Mouse (Mus musculus) lung, adult 2 months (tissue): ENCODE data around the gene Sez6l. TPM values are rescaled to one million over a fixed set of nuclear protein-coding genes. Genes with fewer than 3 reads are reported as not detected.
A peak's percentile ranks its signal among the peaks of the same experiment; 100 is the strongest.

ENCODE experiments used
- DNase-seq: peaks from one replicate; pipeline ENCODE4 v3.0.0; 2022
- H3K4me1 ChIP-seq: fragments of 200-500 bp; 2 replicates; pipeline ENCODE4 v1.6.1; 2011; ENCODE audit warnings: low read length; ENCODE audit not compliant: control insufficient read depth, insufficient read depth
- H3K4me3 ChIP-seq: fragments of 200-500 bp; replicated peaks from 2 replicates; pipeline ENCODE3; 2011; ENCODE audit warnings: low read depth, mild to moderate bottlenecking, control low read depth, low read length; ENCODE audit errors: extremely low read depth
- CTCF ChIP-seq: fragments of 200-500 bp; IDR thresholded peaks from 2 replicates; pipeline ENCODE4 v1.5.1; 2011; ENCODE audit warnings: mild to moderate bottlenecking, low read length, control low read depth; ENCODE audit not compliant: insufficient read depth
- POLR2A ChIP-seq: fragments of 200-500 bp; IDR thresholded peaks from 2 replicates; pipeline ENCODE4 v1.6.1; 2011; ENCODE audit warnings: low read depth, mild to moderate bottlenecking, control low read depth, low read length, borderline replicate concordance; ENCODE audit errors: extremely low read depth
- WGBS: fragments of 180-500 bp; shearing (Covaris S2); methylation state at CpG from one replicate; pipeline ENCODE4 v1.1.7; 2018; 5-methylcytosine and 5-hydroxymethylcytosine counted together
- polyA plus RNA-seq: library from polyadenylated mRNA; depleted of rRNA; stranded (reverse); fragments of >200 nt; gene quantifications from 2 replicates; pipeline ENCODE4 v1.2.3, GENCODE M21; 2012

The Sez6l gene
- polyA plus RNA-seq, 1 experiment: 0.12 TPM

DNA sequence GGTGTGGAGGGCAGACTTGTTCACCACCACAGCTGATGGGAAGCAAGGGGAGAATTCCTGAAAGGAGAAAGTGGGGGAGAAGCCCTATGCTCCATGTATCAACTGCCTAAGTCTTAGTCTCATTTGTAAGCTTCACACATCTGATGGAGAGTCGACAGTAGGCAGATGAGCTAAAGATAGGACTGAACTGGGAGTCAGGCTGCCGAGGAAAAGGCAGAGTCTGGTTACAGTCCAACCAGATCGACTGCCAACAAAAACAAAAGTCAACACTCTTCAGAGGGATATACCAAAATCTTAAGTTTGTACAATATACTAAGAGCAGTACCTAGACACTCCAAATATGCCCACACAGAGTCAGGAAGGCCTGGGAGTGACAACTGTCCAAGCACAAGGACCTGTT is 38.7 kb downstream of the Sez6l start:
- TF ChIP-seq POLR2A (no peak), CTCF (no peak)
- no peak overlapping the region for H3K4me3 ChIP-seq
- 24% methylated on average over 3 of the region's 3 CpGs for WGBS
- no peak for DNase-seq
- H3K4me1 ChIP-seq: no peaks in the 10 kb centered on the region

DNA sequence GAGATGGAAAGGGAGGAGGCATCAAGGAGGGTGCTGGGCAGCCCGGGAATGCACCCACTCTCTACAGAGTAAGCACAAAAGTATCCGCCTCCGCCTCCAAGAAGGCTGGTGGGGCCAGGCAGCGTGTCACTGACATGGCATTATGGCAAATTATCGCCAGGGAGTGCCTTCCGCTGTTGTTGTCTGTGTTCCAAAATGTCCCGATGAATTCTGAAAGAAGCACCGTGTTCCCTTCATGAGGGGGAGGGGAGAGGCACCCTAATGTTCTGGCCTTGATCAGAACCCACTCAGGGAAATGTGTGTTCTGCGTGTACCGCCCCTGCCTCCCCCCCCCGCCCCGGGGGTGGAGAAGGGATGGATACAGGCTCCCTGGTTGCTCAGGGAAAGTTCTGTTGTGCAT is 41.1 kb downstream of the Sez6l start:
- Histone ChIP-seq H3K4me1 (no peaks in the 10 kb centered on the region), H3K4me3 (no peak overlapping the region)
- 64% methylated on average over 12 of the region's 12 CpGs for WGBS
- TF ChIP-seq POLR2A (no peak), CTCF (no peak)
- DNase-seq: no peak

DNA sequence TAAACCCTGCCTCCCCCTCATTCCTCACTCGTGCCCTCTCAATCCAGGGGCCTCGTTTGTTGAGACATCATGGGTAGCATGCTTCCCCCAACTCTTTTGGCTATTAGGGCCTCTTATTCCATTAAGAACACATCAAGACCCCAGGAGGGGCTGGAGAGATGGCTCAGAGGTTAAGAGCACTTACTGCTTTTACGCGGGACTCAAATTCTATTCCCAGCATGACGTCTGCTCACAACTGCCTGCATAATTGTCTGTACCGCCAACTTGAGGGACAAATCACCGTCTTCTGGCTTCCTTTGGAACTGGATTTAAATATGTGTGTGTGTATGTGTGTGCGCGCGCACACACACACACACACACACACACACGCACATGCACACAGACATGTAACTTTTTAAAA is 42.8 kb downstream of the Sez6l start:
- TF ChIP-seq CTCF: no peak
- TF ChIP-seq POLR2A: no peak
- WGBS: 52% methylated on average over 11 of the region's 11 CpGs
- no peak for DNase-seq
- Histone ChIP-seq H3K4me1 (no peaks in the 10 kb centered on the region), H3K4me3 (no peak overlapping the region)

DNA sequence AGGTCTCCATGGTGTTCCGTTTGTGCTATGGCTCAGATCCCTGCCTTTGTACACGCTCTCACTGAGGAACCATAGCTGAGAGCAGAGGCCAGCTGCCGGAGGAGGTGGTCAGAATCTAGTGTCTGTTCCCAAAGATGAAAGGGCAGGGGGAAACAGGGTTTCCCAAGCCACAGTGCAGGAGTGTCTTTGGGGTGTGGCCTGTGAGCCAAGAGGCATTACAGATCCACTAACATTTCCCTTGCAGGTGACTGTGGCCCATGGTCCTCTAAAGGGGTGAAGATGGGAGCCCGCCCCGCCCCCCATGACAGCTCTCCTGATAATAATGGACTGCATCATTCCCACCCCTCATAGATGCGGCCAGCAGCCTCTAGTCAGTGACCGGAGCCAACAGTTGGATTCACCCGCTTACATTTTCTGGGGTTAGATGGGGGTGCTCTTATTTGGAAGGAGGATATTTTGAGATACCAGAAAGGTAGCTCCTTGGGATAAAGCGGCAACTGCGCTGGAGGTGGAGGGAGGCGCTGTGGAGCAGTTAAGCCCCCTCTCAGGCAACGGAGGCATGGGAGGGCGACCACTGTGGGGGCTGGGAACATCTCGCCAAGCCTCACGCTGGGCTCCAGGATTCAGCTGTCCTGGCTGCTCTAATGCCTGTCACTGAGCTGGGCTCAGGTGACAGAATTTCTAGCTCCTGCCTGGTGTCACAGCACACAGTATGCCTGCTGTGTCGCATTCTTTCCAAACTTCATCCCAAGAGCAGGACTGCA is 43.5 kb downstream of the Sez6l start:
- TF ChIP-seq POLR2A (no peak), CTCF (no peak)
- no peaks in the 10 kb centered on the region for H3K4me1 ChIP-seq
- DNase-seq: no peak
- WGBS: 48% methylated on average over 16 of the region's 16 CpGs
- H3K4me3 ChIP-seq: no peak overlapping the region

DNA sequence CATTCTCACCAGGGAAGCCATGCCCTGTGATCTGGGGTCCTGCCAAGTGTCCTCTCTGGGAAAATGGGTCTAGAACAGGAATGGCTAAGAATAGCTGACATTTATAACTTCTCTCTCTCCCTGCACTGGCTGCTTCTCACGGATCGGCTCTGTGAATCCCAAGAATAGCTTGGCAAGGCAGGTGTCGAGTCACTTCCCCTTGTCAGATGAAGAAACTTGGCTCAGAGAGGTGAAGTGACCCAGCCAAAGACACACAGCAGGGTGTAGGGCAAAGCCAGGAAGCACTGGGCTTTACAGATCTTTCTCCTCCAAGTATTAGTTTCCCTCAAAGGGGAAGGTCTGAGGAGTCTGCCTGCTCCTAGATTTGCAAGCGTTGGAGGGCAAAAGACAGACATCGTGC is 44.1 kb downstream of the Sez6l start:
- Histone ChIP-seq H3K4me3 (no peak overlapping the region), H3K4me1 (no peaks in the 10 kb centered on the region)
- WGBS: 57% methylated on average over 5 of the region's 5 CpGs
- TF ChIP-seq POLR2A: no peak
- DNase-seq: no peak

DNA sequence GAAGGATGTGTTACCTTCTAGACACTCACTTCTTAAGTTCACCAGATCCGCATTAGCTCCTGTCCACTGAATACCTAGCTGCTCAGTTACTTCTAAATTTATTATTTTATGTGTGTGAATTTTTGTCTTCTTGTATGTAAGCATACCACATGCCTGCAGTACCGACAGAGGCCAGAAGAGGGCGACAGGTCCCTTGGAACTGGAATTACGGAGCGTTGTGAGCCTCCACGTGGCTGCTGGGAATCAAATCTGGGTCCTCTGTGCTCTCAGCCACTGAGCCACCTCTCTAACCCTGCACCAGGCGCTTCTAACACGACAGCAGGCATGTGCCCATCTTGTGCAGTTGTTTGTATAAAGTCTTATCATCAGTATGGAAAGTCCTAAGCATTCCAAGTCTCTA is 44.8 kb downstream of the Sez6l start:
- DNase-seq: no peak
- WGBS: 68% methylated on average over 8 of the region's 8 CpGs
- no peak for TF ChIP-seq POLR2A
- peak; percentile 52 for TF ChIP-seq CTCF
- Histone ChIP-seq H3K4me1 (no peaks in the 10 kb centered on the region), H3K4me3 (no peak overlapping the region)

DNA sequence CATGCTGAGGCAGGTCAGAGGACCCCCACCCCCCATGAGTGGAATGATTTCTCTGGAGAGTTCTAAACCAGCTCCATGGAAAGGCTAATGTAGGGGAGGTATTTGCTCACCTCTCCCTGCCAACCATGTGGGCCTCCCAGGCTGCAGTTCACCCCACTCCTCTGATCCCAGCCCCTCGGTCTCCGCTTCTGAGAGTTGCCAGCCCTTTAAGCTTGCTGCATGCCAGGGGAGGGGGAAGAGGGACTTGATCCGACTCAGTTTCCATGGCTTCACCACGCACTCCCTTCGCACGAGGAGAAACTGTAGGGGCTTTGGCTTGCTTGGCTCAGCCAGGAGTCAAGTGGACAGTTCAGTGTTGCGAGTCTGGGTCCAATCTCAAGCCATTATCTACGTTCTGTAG is 45.9 kb downstream of the Sez6l start:
- TF ChIP-seq CTCF (no peak), POLR2A (no peak)
- Histone ChIP-seq H3K4me1 (no peaks in the 10 kb centered on the region), H3K4me3 (no peak overlapping the region)
- WGBS: 72% methylated on average over 8 of the region's 8 CpGs
- no peak for DNase-seq

DNA sequence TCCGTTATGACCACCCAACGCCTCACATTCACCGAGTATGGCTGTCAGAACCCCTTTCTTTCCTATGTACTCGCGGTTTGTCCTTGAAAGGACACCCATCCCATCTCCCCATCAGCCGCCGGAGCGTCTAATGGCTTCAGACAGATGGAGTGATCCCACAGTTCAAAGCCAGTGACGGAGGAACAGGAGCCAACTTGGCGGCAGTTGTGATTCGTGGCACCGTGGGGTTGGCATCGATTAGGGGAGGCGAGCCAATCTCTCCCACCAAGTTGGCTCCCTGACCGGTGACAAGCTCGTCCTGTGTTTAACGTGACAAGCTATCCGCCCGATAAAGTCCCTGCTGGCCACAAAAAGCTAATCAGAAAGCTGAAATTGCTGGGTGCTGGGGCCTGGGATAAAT is 50.0 kb downstream of the Sez6l start:
- Histone ChIP-seq H3K4me1 (no peaks in the 10 kb centered on the region), H3K4me3 (no peak overlapping the region)
- 80% methylated on average over 19 of the region's 19 CpGs for WGBS
- no peak for DNase-seq
- TF ChIP-seq POLR2A (no peak), CTCF (no peak)

DNA sequence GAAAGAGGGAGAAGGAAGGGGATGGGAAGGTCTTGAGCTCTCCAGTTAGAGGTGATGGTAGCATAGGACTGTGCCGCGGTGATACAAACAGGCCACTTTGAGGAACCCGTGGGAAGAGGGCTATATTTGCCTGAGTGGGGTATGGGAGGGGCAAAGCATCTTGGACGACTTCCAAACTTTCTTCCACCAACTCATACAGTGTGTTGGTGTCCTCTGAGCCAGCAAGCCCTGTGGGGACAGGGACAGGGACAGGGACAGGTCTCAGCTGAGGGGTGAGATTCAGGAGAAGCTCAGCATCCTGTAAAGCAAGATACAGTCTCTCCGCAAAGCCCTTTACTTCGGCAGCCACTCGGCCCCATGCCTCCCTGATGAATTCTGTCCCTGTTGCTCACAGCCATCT is 50.5 kb downstream of the Sez6l start:
- H3K4me1 ChIP-seq: no peaks in the 10 kb centered on the region
- TF ChIP-seq CTCF: no peak
- H3K4me3 ChIP-seq: no peak overlapping the region
- WGBS: 61% methylated on average over 7 of the region's 7 CpGs
- no peak for DNase-seq

DNA sequence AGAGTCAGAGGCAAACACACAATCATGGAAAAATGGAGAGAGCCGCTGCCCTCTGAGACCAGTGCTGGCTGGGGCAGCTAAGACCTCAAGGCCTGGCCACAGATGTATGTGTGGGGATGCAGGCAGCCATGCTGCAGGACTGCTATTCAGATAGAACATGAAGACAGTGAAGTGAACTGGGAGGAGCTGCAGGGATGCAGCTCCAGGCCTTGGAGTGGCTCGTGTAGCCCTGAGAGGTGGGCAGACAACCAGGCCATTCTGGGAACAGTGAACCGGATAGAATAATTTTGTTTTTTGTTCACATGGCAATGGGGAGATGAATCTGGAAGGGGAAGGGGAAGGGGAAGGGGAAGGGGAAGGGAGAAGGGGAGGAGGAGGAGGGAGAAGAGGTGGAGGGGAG is 51.0 kb downstream of the Sez6l start:
- no peak overlapping the region for H3K4me3 ChIP-seq
- 75% methylated on average over 3 of the region's 3 CpGs for WGBS
- TF ChIP-seq CTCF (no peak), POLR2A (no peak)
- H3K4me1 ChIP-seq: no peaks in the 10 kb centered on the region
- no peak for DNase-seq
